Mouse (Mus musculus) liver, adult 2 months (tissue): ENCODE results near the gene Rsrc1. TPM values are rescaled to one million over a fixed set of nuclear protein-coding genes. Genes with fewer than 3 reads are reported as not detected.

Source experiments
- DNase-seq: peaks from one replicate; pipeline ENCODE4 v3.0.0-alpha.2; 2011; ENCODE audit warnings: low read depth, low spot score; ENCODE audit errors: extremely low read depth
- H3K27ac ChIP-seq: fragments of 200-500 bp; replicated peaks from 2 replicates; pipeline ENCODE4 v1.5.1; 2012; ENCODE audit warnings: low read depth, mild to moderate bottlenecking, control low read depth, inconsistent platforms, low read length; ENCODE audit not compliant: insufficient read depth
- H3K27me3 ChIP-seq: fragments of 200-500 bp; 2 replicates; pipeline ENCODE4 v1.6.1; 2012; ENCODE audit warnings: mild to moderate bottlenecking, moderate library complexity, low read length, inconsistent platforms; ENCODE audit not compliant: control insufficient read depth, insufficient read depth
- H3K36me3 ChIP-seq: fragments of 200-500 bp; 2 replicates; pipeline ENCODE4 v1.6.1; 2012; ENCODE audit warnings: low read length, inconsistent platforms; ENCODE audit not compliant: control insufficient read depth, insufficient read depth
- H3K4me1 ChIP-seq: fragments of 200-500 bp; 2 replicates; pipeline ENCODE4 v1.6.1; 2011; ENCODE audit warnings: low read length; ENCODE audit not compliant: control insufficient read depth, insufficient read depth
- H3K4me3 ChIP-seq: fragments of 200-500 bp; 2 replicates; pipeline ENCODE4 v1.5.1; 2011; ENCODE audit warnings: low read depth, mild to moderate bottlenecking, control low read depth, low read length, moderate library complexity; ENCODE audit not compliant: insufficient read depth
- H3K79me2 ChIP-seq: fragments of 200-500 bp; 2 replicates; pipeline ENCODE4 v1.6.1; 2012; ENCODE audit warnings: inconsistent platforms, mild to moderate bottlenecking, low read length, moderate library complexity; ENCODE audit not compliant: control insufficient read depth, insufficient read depth
- H3K9ac ChIP-seq: fragments of 200-500 bp; 2 replicates; pipeline ENCODE4 v1.6.1; 2012; ENCODE audit warnings: low read depth, mild to moderate bottlenecking, control low read depth, inconsistent platforms, low read length
- CTCF ChIP-seq: fragments of 200-500 bp; IDR thresholded peaks from 2 replicates; pipeline ENCODE4 v1.5.1; 2011; ENCODE audit warnings: low read depth, low read length, control low read depth
- POLR2A ChIP-seq: fragments of 200-500 bp; IDR thresholded peaks from 2 replicates; pipeline ENCODE4 v1.6.1; 2011; ENCODE audit warnings: low read length, control low read depth; ENCODE audit not compliant: insufficient read depth; ENCODE audit errors: extremely low read depth
- WGBS: fragments of 180-500 bp; shearing (Covaris S2); methylation state at CpG from one replicate; pipeline ENCODE4 v1.1.7; 2018; 5-methylcytosine and 5-hydroxymethylcytosine counted together
- polyA plus RNA-seq: library from polyadenylated mRNA; depleted of rRNA; stranded (reverse); fragments of >200 nt; gene quantifications from 2 replicates; pipeline ENCODE4 v1.2.3, GENCODE M21; 2012; rRNA removed
- total RNA-seq: library from RNA; depleted of rRNA; stranded (reverse); fragments of >200 nt; gene quantifications from 2 replicates; pipeline ENCODE4 v1.2.3, GENCODE M21; 2014; rRNA removed

The Rsrc1 gene
- total RNA-seq, result 11.5 and 15.0 TPM in 2 replicates
- 2.0 and 2.3 TPM in 2 replicates for polyA plus RNA-seq

DNA sequence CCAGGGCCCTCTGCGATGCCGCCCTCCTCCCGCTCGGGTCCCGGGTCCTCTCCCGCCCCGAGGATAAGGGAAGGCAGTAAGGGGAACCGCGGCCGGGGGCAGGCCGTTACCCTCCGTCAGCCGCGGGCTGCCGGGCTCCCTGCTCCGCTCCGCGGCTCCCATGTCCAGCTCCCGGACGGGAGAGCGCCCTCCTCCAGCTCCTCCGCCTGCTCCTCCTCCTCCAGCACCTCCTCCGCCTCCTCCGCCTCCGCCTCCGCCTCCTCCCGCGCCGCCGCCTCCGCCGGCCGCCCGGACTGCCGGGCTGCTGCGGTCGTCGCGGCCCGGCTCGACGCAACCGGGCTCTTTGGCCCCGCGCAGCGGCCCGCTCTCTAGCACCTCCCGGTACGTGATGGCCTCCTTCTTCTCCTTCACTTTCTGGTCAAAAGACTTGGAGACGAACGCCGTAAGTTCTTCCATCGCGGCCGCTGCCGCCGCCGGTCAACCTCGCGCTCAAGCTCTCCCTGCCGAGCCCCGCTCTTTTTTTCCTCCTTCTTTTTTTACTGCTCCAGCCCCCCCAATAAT lies at the start of gene Rsrc1:
Gene Rsrc1, plus strand, starts transcription at position 290 of the 561 bp plus-strand sequence.
- H3K79me2 ChIP-seq, result peaks cover 6% of the 10 kb centered on the region; the same call in 1 of the 2 replicates
- peak; percentile 27 for DNase-seq
- TF ChIP-seq CTCF, result no peak
- TF ChIP-seq POLR2A, result no peak
- under 1% methylated on average over 59 of the region's 62 CpGs for WGBS
- H3K36me3 ChIP-seq, result no peaks in the 10 kb centered on the region
- peak within 1 kb of the TSS; percentile 59 for H3K4me3 ChIP-seq
- no peak within 1 kb of the TSS for H3K9ac ChIP-seq
- H3K27ac ChIP-seq, result no peak within 1 kb of the TSS
- peaks cover 5% of the 10 kb centered on the region for H3K4me1 ChIP-seq
- peaks cover 30% of the 10 kb centered on the region for H3K27me3 ChIP-seq

- no peak for TF ChIP-seq POLR2A
- TF ChIP-seq CTCF, result no peak
These were observed 41.5 kb upstream of the Rsrc1 start for GRCm38 (mm10) chr3:66939675-66940074.

GRCm38 (mm10) chr3:66955126-66955525 lies 26.1 kb upstream of the Rsrc1 start:
- Histone ChIP-seq H3K79me2 (no peaks in the 10 kb centered on the region), H3K27ac (no peak overlapping the region), H3K9ac (no peak overlapping the region), H3K36me3 (no peaks in the 10 kb centered on the region), H3K27me3 (0 out of 2 replicates have a peak, but pooled peaks cover 3% of the 10 kb centered on the region), H3K4me1 (no peaks in the 10 kb centered on the region), H3K4me3 (no peak overlapping the region)
- TF ChIP-seq POLR2A (no peak), CTCF (no peak)
- DNase-seq, result no peak
- WGBS, result 78% methylated on average over 2 of the region's 2 CpGs

More at GRCm38 (mm10) chr3:66939675-66940074, 41.5 kb upstream of the Rsrc1 start:
- Histone ChIP-seq H3K4me1 (no peaks in the 10 kb centered on the region), H3K79me2 (no peaks in the 10 kb centered on the region), H3K4me3 (no peak overlapping the region), H3K27ac (no peak overlapping the region), H3K36me3 (no peaks in the 10 kb centered on the region), H3K9ac (no peak overlapping the region), H3K27me3 (no peaks in the 10 kb centered on the region)
- DNase-seq, result no peak
- 82% methylated on average over 10 of the region's 10 CpGs for WGBS

GRCm38 (mm10) chr3:66959972-66960371 lies 21.2 kb upstream of the Rsrc1 start:
- H3K36me3 ChIP-seq, result no peaks in the 10 kb centered on the region
- no peaks in the 10 kb centered on the region for H3K4me1 ChIP-seq
- WGBS, result 67% methylated on average over 5 of the region's 5 CpGs
- TF ChIP-seq POLR2A, result no peak
- TF ChIP-seq CTCF, result no peak
- H3K9ac ChIP-seq, result no peak overlapping the region
- H3K27me3 ChIP-seq, result 0 out of 2 replicates have a peak, but pooled peaks cover 3% of the 10 kb centered on the region
- H3K79me2 ChIP-seq, result no peaks in the 10 kb centered on the region
- no peak for DNase-seq
- no peak overlapping the region for H3K4me3 ChIP-seq
- no peak overlapping the region for H3K27ac ChIP-seq

DNA sequence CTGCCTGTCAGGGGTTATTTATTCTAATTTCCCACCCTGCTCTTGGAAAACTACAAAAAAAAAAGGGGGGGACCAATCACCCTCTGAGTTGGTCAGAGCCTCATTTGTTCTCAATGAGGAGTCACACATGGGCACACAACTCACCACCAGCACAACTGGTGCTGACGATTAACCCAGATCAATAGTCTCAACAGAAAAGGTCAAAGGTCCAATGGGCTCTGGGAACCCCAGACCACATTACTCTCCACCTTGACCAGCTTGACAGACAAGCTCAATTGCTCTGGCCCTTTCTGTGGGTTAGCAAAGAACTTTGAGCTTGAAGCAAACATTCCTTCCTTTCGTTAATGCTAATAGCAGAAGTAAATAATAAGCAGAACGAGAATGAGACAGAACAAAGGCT lies 16.3 kb upstream of the Rsrc1 start:
- Histone ChIP-seq H3K4me1 (no peaks in the 10 kb centered on the region), H3K27ac (no peak overlapping the region), H3K36me3 (no peaks in the 10 kb centered on the region), H3K27me3 (0 out of 2 replicates have a peak, but pooled peaks cover 2% of the 10 kb centered on the region), H3K4me3 (no peak overlapping the region), H3K9ac (no peak overlapping the region), H3K79me2 (no peaks in the 10 kb centered on the region)
- peak; percentile 36 for DNase-seq
- TF ChIP-seq POLR2A, result no peak
- TF ChIP-seq CTCF, result no peak
- 16% methylated on average over 3 of the region's 3 CpGs for whole genome bisulfite sequencing

- Histone ChIP-seq H3K36me3 (no peaks in the 10 kb centered on the region), H3K27ac (no peak overlapping the region), H3K27me3 (peaks cover 14% of the 10 kb centered on the region), H3K79me2 (no peaks in the 10 kb centered on the region), H3K4me3 (no peak overlapping the region), H3K4me1 (no peaks in the 10 kb centered on the region), H3K9ac (no peak overlapping the region)
- TF ChIP-seq CTCF (no peak), POLR2A (no peak)
- 84% methylated on average over 4 of the region's 4 CpGs for WGBS
- no peak for DNase-seq
These were observed 13.7 kb upstream of the Rsrc1 start for GRCm38 (mm10) chr3:66967508-66967907.
